Mouse (Mus musculus) adrenal gland, postnatal 4 days (tissue): ENCODE measurements around the gene Mcm8. TPM values are rescaled to one million over a fixed set of nuclear protein-coding genes. Genes with fewer than 3 reads are reported as not detected.

Experiments used
- DNase-seq, 2 experiments: peaks; one replicate each; pipeline ENCODE4 v3.0.0; 2021 to 2022; ENCODE audit warnings: low spot score in 2 of 2, mixed read lengths in 2 of 2
- total RNA-seq, 2 experiments: library from RNA; stranded (reverse); gene quantifications; 2 replicates each; pipeline ENCODE4 v1.2.3; 2021

Gene Mcm8
- total RNA-seq, 2 experiments from 2014 or later: 7.9 to 8.0 TPM

DNA sequence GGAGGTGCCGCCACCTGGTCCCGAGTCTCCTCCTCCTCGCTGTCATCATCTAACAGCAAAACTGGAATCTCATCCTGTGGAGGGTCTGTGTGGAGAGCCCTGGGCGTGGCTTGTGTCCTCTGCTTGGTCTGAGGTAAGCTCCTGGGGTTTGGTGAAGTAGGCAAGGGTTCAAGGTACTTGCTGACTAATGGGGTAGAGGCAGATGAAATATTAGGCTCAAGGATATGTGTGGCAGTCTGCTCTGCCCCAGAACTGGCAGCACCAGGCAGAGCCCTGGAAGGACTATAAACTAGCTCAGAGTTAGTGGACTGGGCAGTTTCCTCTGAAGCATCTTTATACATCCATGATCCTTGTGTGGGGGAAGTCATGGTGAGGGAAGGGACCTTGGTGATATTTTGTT, 54.3 kb downstream of the Mcm8 start:
- DNase-seq: no peak

DNA sequence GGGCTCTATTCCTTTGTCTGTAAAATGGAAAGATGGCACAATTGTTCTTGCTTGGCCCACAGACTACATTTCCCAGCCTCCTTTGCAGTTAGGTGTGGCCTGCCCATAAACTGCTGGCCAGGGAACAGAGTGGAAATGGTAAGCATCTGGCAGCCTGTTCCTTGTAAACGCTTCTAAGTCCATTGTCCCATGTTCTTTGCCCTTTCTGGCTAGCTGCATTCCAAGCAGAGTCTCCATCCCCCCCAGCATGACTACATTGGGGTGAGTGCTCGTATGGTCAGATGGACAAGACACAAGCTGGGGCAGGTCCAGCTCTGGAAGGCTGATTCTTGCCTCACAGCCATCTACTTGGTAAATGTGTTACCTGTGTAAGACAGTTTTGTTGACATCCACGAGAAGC, 55.7 kb downstream of the Mcm8 start:
- no peak for DNase-seq

DNA sequence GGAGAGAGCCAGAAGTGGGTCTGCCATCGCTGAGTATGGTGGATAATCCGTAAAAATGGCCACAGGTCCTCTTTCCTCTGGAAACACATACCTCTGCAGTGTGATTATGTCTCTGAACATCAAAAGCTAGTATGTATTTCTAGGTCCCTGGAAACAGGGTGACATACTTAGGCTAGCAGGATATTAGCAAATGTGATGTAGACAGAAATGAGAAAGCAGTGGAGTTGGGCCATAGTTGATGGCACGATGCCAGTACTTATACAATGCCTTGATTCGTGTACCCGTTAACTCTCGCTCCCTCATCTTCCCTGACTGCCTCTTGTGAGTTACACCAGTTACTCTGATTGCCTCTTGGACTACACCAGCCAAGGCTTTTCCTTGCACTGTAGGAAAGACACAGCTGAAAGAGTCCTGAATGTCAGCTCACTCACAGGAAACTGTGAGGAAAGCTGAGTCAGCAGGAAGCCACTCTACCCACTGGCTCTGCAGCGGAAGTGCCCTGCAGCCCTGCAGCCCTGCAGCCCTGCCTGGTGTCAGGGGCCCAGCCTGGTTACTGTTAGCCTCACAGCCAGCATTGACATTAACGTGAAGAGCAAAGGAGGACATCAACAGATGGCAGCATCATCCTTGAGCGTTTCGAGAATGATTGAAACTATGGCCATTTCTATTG, 57.9 kb downstream of the Mcm8 start:
- no peak for DNase-seq

GRCm38 (mm10) chr2:132876991-132877390, 61.0 kb downstream of the Mcm8 start:
- DNase-seq: no peak

- no peak for DNase-seq
Observed at GRCm38 (mm10) chr2:132879261-132880044, 63.5 kb downstream of the Mcm8 start.

- no peak for DNase-seq
Observed at GRCm38 (mm10) chr2:132880844-132881645, 65.1 kb downstream of the Mcm8 start, which contains the start of gene Lrrn4. Lrrn4 (minus strand) TSS chr2:132880891.

DNA sequence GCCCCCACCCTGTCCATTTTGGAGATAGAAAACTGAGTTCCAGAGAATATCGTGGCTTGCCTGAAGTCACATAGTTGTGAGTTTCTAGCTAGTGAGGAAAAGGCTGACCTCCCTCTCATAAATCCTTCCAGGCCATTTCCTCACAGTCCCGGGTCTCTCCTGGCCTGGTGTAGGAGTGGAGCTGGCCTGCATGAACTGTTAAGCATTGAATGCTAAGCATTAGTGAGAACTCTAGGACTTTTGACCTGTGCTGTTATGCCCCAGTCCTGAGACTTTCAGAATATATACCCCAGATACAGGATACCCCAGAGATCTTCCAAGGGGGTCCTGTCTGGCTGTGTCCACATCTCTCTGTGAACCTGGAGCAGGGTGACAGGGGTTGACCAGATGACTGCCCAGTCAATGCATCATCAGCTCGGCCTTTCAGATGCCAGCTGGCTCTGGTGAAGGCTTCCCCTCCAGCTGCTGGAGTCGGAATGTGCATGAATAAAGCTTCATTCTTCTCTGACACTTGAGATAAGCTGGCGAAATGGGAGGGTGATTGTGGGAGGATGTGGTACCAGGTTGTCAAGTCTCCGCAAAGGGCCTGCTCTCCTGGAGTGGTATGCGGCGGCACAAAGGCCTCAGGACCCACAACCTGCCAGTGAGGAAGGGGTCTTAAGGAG, 68.5 kb downstream of the Mcm8 start:
- DNase-seq: no peak

DNA sequence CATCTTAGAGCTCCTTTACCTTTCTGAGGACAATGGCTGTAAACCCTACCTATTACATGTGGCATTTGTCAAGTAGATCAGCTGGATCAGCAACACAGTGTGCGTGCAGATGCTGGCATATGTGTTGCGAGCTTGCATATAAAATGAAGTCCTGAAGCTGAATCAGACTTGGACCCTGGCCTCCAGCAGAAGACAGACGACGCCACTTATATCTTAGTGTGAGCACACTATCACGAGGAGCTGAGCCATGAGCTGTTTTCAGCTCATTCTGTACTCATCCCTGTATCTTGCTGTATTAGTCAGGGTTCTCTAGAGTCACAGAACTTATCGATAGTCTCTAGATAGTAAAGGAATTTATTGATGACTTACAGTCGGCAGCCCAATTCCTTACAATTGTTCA, 69.4 kb downstream of the Mcm8 start:
- no peak for DNase-seq

Other genes starting within 250 kb of the Mcm8 start
- 10 to 100 TPM; 36.9 to 40.5 TPM for gene Gpcpd1, start 228.4 kb upstream of the Mcm8 start, total RNA-seq
- 10 to 100 TPM; 12.4 to 12.7 TPM for gene Shld1, start 129.2 kb upstream of the Mcm8 start, total RNA-seq
- gene Chgb, start 34.9 kb upstream of the Mcm8 start, total RNA-seq: 1,000 to 10,000 TPM; 1,462 to 1,464 TPM
- 10 to 100 TPM; 29.9 to 30.8 TPM for gene Trmt6, start 86 bp upstream of the Mcm8 start, total RNA-seq
- gene Crls1, start 30.5 kb downstream of the Mcm8 start, total RNA-seq: 10 to 100 TPM; 45.4 to 51.1 TPM
- 1 to 10 TPM; 5.3 to 6.3 TPM for gene Lrrn4, start 64.8 kb downstream of the Mcm8 start, total RNA-seq
- 1 to 10 TPM in 1 of 2 experiments, not detected in 1; 1.9 TPM for gene Fermt1, start 129.8 kb downstream of the Mcm8 start, total RNA-seq